Mouse (Mus musculus) stomach, postnatal 0 days (tissue): ENCODE data around the gene Slc15a3.

Experiments used
- CTCF ChIP-seq: IDR thresholded peaks from 2 replicates; pipeline ENCODE4 v1.5.1; 2016; ENCODE audit warnings: antibody characterized with exemption, low read depth, mild to moderate bottlenecking, moderate library complexity
- EP300 ChIP-seq: optimal IDR thresholded peaks from 2 replicates; pipeline ENCODE3; 2016; ENCODE audit warnings: antibody characterized with exemption

DNA sequence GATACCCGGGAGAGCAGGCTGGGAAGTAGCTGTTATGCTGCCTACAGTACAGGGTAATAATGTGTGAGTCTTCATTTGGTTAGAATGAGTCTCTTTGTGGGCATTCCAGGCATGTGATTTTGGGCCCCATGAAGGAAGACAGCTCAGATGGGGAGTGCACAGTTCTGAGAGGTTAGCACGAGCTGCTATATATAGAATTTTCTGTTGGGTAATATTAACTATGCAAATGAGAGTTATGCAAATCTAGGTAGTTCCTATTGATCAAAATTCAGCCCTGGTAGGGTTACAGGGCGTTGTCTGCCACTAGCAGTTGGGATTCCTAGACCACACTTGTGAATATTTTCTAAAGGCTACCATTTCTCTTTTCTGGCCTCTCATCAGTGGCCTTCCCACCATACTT, 5.9 kb downstream of the Slc15a3 start:
- TF ChIP-seq EP300 = no peak
- no peak for TF ChIP-seq CTCF
